Mouse (Mus musculus): Measurements from ENCODE around the gene Ralgapa2. TPM values are rescaled to one million over a fixed set of nuclear protein-coding genes. Genes with fewer than 3 reads are reported as not detected.
A peak's percentile ranks its signal among the peaks of the same experiment; 100 is the strongest.

The Ralgapa2 gene
- total RNA-seq, 2 experiments from 2014 or later, result 26.0 to 29.8 TPM

- peak in 1 of 2 experiments; percentile 28 for DNase-seq (ENCODE audit: extremely low spot score in 1 of 2, low spot score in 2 of 2)
- intact Hi-C loops (cut with DNase I), result no loop called here
These were observed 187.0 kb downstream of the Ralgapa2 start for GRCm38 (mm10) chr2:146324907-146325715.

- intact Hi-C loops (cut with DNase I), result no loop called here
- no peak for DNase-seq (ENCODE audit: extremely low spot score in 1 of 2, low spot score in 2 of 2)
These were observed 187.8 kb downstream of the Ralgapa2 start for GRCm38 (mm10) chr2:146324140-146324906.

GRCm38 (mm10) chr2:146323528-146323927, 188.6 kb downstream of the Ralgapa2 start:
- DNase-seq (ENCODE audit: extremely low spot score in 1 of 2, low spot score in 2 of 2), result no peak
- intact Hi-C loops (cut with DNase I), result no loop called here

- intact Hi-C loops (cut with DNase I), result no loop called here
- no peak for DNase-seq (ENCODE audit: extremely low spot score in 1 of 2, low spot score in 2 of 2)
These were observed 189.4 kb downstream of the Ralgapa2 start for GRCm38 (mm10) chr2:146322770-146323169.

- no peak for DNase-seq (ENCODE audit: extremely low spot score in 1 of 2, low spot score in 2 of 2)
- intact Hi-C loops (cut with DNase I), result no loop called here
These were observed 190.1 kb downstream of the Ralgapa2 start for GRCm38 (mm10) chr2:146322019-146322418.

- intact Hi-C loops (cut with DNase I), result no loop called here
- no peak for DNase-seq (ENCODE audit: extremely low spot score in 1 of 2, low spot score in 2 of 2)
These were observed 191.5 kb downstream of the Ralgapa2 start for GRCm38 (mm10) chr2:146320666-146321065.

GRCm38 (mm10) chr2:146314751-146315150, 197.4 kb downstream of the Ralgapa2 start:
- intact Hi-C loops (cut with DNase I), result no loop called here
- no peak for DNase-seq (ENCODE audit: extremely low spot score in 1 of 2, low spot score in 2 of 2)

GRCm38 (mm10) chr2:146313811-146314210, 198.3 kb downstream of the Ralgapa2 start:
- intact Hi-C loops (cut with DNase I), result no loop called here
- DNase-seq (ENCODE audit: extremely low spot score in 1 of 2, low spot score in 2 of 2), result no peak

- no peak for DNase-seq (ENCODE audit: extremely low spot score in 1 of 2, low spot score in 2 of 2)
- intact Hi-C loops (cut with DNase I), result no loop called here
These were observed 201.4 kb downstream of the Ralgapa2 start for GRCm38 (mm10) chr2:146310760-146311159.

- no peak for DNase-seq (ENCODE audit: extremely low spot score in 1 of 2, low spot score in 2 of 2)
- intact Hi-C loops (cut with DNase I), result no loop called here
These were observed 201.9 kb downstream of the Ralgapa2 start for GRCm38 (mm10) chr2:146310291-146310690.

- intact Hi-C loops (cut with DNase I), result no loop called here
These were observed 202.7 kb downstream of the Ralgapa2 start for GRCm38 (mm10) chr2:146309413-146309812.

GRCm38 (mm10) chr2:146307060-146307459, 205.1 kb downstream of the Ralgapa2 start:
- DNase-seq (ENCODE audit: extremely low spot score in 1 of 2, low spot score in 2 of 2), result no peak
- intact Hi-C loops (cut with DNase I), result no loop called here

More at GRCm38 (mm10) chr2:146309413-146309812, 202.7 kb downstream of the Ralgapa2 start:
- DNase-seq (ENCODE audit: extremely low spot score in 1 of 2, low spot score in 2 of 2), result no peak

- intact Hi-C loops (cut with DNase I), result no loop called here
These were observed 209.9 kb downstream of the Ralgapa2 start for GRCm38 (mm10) chr2:146302094-146302699.

GRCm38 (mm10) chr2:146300500-146301020, 211.6 kb downstream of the Ralgapa2 start:
- intact Hi-C loops (cut with DNase I), result no loop called here
- DNase-seq (ENCODE audit: extremely low spot score in 1 of 2, low spot score in 2 of 2), result no peak

More at GRCm38 (mm10) chr2:146302094-146302699, 209.9 kb downstream of the Ralgapa2 start:
- no peak for DNase-seq (ENCODE audit: extremely low spot score in 1 of 2, low spot score in 2 of 2)

GRCm38 (mm10) chr2:146299841-146300460, 212.2 kb downstream of the Ralgapa2 start:
- intact Hi-C loops (cut with DNase I), result no loop called here
- no peak for DNase-seq (ENCODE audit: extremely low spot score in 1 of 2, low spot score in 2 of 2)

GRCm38 (mm10) chr2:146293538-146293937, 218.6 kb downstream of the Ralgapa2 start:
- intact Hi-C loops (cut with DNase I), result no loop called here
- no peak for DNase-seq (ENCODE audit: extremely low spot score in 1 of 2, low spot score in 2 of 2)

- intact Hi-C loops (cut with DNase I), result no loop called here
- peak; percentile 62 to 69 for DNase-seq (ENCODE audit: extremely low spot score in 1 of 2, low spot score in 2 of 2)
These were observed 221.1 kb downstream of the Ralgapa2 start for GRCm38 (mm10) chr2:146290871-146291637.

- DNase-seq (ENCODE audit: extremely low spot score in 1 of 2, low spot score in 2 of 2), result no peak
- intact Hi-C loops (cut with DNase I), result no loop called here
These were observed 221.8 kb downstream of the Ralgapa2 start for GRCm38 (mm10) chr2:146290366-146290765.
